Mouse (Mus musculus) gonadal fat pad, adult 2 months (tissue): ENCODE results near the gene Mybph. TPM values are rescaled to one million over a fixed set of nuclear protein-coding genes. Genes with fewer than 3 reads are reported as not detected.
"Not testable (repeated sequence)": the region's sequence is repeated elsewhere in the genome, so short reads cannot be mapped to it uniquely, and the experiment has no call there.

Experiments used
- DNase-seq: peaks from one replicate; pipeline ENCODE4 v3.0.0-alpha.2; 2012; ENCODE audit warnings: low read depth
- polyA plus RNA-seq: library from polyadenylated mRNA; depleted of rRNA; stranded (reverse); fragments of >200 nt; gene quantifications from 2 replicates; pipeline ENCODE4 v1.2.3, GENCODE M21; 2012; rRNA removed

Mybph gene
- polyA plus RNA-seq, 1 experiment, result 0.36 TPM

GRCm38 (mm10) chr1:134232778-134233531 lies 39.7 kb downstream of the Mybph start:
- no peak for DNase-seq

- no peak for DNase-seq
Observed at GRCm38 (mm10) chr1:134233681-134234454, 40.6 kb downstream of the Mybph start.

- no peak for DNase-seq
Observed at GRCm38 (mm10) chr1:134234455-134235390, 41.5 kb downstream of the Mybph start.

- no peak for DNase-seq
Observed at GRCm38 (mm10) chr1:134235391-134235921, 42.2 kb downstream of the Mybph start, which contains the start of gene Adora1. TSS of gene Adora1 (minus strand) at chr1:134235431.

GRCm38 (mm10) chr1:134236142-134236541 lies 42.9 kb downstream of the Mybph start:
- DNase-seq, result no peak

- no peak for DNase-seq
Observed at GRCm38 (mm10) chr1:134237438-134237837, 44.2 kb downstream of the Mybph start.

- no peak for DNase-seq
Observed at GRCm38 (mm10) chr1:134240701-134241100, 47.5 kb downstream of the Mybph start.

- DNase-seq, result no peak
Observed at GRCm38 (mm10) chr1:134241298-134241697, 48.0 kb downstream of the Mybph start.

- no peak for DNase-seq
Observed at GRCm38 (mm10) chr1:134242286-134242685, 49.0 kb downstream of the Mybph start.

GRCm38 (mm10) chr1:134243505-134243904 lies 50.3 kb downstream of the Mybph start:
- no peak for DNase-seq

GRCm38 (mm10) chr1:134243948-134244914 lies 51.0 kb downstream of the Mybph start:
- DNase-seq, result no peak

GRCm38 (mm10) chr1:134245004-134245717 lies 51.9 kb downstream of the Mybph start:
- no peak for DNase-seq

GRCm38 (mm10) chr1:134246590-134246989 lies 53.3 kb downstream of the Mybph start:
- DNase-seq, result no peak

- DNase-seq, result not testable (repeated sequence)
Observed at GRCm38 (mm10) chr1:134249681-134250080, 56.4 kb downstream of the Mybph start.

Other genes with a start within 250 kb of the Mybph start
- gene Fmod, start 156.2 kb upstream of the Mybph start, polyA plus RNA-seq, result 55.3 and 105 TPM in 2 replicates
- gene Btg2, start 114.3 kb upstream of the Mybph start, polyA plus RNA-seq, result 25.2 and 30.1 TPM in 2 replicates
- 0.08 and 0.14 TPM in 2 replicates for gene Chit1, start 82.2 kb upstream of the Mybph start, polyA plus RNA-seq
- 1.3 and 1.9 TPM in 2 replicates for gene Chil1, start 11.3 kb upstream of the Mybph start, polyA plus RNA-seq
- gene Adora1, start 42.0 kb downstream of the Mybph start, polyA plus RNA-seq, result 37.4 and 52.9 TPM in 2 replicates
- not detected in 2 replicates for gene Myog, start 96.5 kb downstream of the Mybph start, polyA plus RNA-seq
- gene Ppfia4, start 139.5 kb downstream of the Mybph start, polyA plus RNA-seq, result 5.0 and 5.4 TPM in 2 replicates
- 70.5 and 73.9 TPM in 2 replicates for gene Tmem183a, start 168.5 kb downstream of the Mybph start, polyA plus RNA-seq
- not detected in 2 replicates for gene 4933406M09Rik, start 192.5 kb downstream of the Mybph start, polyA plus RNA-seq
- gene Cyb5r1, start 212.1 kb downstream of the Mybph start, polyA plus RNA-seq, result 43.0 and 52.5 TPM in 2 replicates
- 144 and 149 TPM in 2 replicates for gene Adipor1, start 221.9 kb downstream of the Mybph start, polyA plus RNA-seq